Mouse (Mus musculus) Muller cell, postnatal 12 days (primary cell): Measurements from ENCODE around the gene Xbp1.

Source experiments
- DNase-seq: peaks from one replicate; pipeline ENCODE4 v3.0.0-alpha.2; 2015; ENCODE audit errors: inconsistent ontology term

The Xbp1 gene

GRCm38 (mm10) chr11:5569474-5569873 lies 49.0 kb downstream of the Xbp1 start, which contains the start of gene Ankrd36:
Gene Ankrd36 (plus strand): TSS chr11:5569684.
- no peak for DNase-seq

- no peak for DNase-seq
These were observed 51.4 kb downstream of the Xbp1 start for GRCm38 (mm10) chr11:5571856-5572255.

DNA sequence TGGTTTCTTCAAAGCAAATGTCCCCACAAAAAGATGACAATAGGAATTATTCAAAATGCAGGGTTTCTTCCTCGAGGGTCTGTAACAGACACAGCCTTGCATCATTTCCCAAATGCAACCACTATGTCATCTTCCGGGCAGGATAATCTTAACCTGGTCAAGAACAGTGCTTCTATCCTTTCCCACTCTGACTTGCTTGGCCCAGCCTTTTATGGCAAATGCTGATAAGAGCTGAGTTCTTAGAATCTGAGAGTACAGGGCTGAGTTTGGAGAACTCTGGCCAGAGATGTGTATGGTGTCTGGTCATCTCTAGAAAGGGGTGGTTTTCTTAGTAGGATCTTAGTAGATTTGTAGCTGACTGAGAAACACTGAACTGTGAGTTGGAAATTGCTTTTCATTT lies 53.4 kb downstream of the Xbp1 start:
- no peak for DNase-seq

GRCm38 (mm10) chr11:5575046-5575445 lies 54.6 kb downstream of the Xbp1 start:
- no peak for DNase-seq
